Mouse (Mus musculus) heart, adult 11 months (tissue): ENCODE results near the gene E130309D02Rik.

Experiments
- DNase-seq: peaks from one replicate; pipeline ENCODE4 v3.0.0; 2022

Gene E130309D02Rik

DNA sequence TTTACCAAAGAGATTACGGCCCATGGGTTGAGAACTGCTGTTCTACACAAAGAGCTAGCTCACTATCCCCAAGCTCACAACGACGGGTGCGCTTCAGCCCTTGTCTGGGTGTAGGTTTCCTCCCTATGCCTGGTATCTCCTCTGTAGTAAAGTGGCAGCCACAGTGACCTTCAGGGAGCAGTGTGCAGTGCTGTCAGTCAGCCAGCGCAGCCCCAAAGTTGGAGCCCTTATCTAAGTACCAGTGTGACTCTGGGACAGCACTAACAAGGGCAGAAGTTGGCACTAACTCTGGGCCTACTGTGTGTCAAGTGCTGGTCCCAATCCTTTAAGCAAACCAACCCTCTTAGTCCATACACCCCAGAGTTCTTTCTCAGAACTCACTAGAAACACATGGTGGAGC lies 6.3 kb downstream of the E130309D02Rik start:
- peak; percentile 96 for DNase-seq

DNA sequence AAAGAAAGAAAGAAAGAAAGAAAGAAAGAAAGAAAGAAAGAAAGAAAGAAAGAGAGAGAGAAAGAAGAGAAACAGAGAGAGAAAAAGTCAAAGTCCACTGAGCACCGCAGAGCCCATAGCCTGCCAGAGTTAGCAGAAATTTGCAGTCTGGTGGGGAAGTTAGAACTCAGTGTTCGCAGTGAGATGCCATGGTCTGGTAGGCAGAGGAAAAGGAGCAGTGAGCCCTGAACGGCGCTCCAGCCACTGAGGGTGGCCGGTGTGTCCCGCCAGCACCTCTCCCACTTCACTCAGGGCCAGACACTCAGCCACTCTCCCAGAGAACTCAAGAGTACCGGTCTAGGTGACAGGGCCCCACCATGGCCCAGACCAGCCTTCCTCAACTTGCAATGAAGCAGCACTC lies 10.9 kb downstream of the E130309D02Rik start:
- no peak for DNase-seq

DNA sequence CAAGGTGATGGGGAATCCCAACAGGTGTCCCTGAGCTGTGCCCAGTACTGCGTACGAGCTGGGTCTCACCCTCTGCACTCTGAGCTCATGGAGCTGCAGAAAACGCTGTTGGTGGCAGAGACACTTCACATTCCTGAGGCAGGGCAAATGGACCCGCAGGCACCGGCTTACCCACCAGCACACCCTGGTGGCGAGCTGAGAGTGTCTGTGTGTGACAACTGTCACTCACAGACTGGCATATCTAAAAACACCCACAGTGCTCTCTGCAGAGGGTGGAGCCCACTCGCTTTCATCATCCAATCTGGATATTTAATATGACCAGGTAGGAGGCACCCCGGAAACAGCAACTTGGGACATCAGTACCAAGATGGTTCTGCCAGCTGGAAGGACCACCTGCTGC lies 13.9 kb downstream of the E130309D02Rik start:
- DNase-seq, result no peak

DNA sequence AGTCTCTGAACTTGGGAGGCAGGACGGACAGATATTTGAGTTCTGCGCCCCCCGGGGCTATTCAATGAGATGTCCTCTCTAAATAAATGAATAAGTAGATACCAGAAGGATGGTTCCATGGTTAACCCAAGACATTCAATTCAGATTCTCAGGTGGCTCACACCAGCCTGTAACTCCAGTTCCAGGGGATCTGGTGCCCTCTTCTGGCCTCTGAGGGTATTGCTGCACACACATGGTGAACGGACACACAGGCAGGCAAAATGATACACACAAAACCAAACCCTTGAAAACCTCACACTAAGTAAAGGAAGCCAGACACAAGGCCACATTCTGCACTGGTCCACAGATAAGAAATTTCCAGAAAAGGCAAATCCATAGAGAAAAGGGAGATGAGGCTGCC lies 15.5 kb downstream of the E130309D02Rik start:
- no peak for DNase-seq

DNA sequence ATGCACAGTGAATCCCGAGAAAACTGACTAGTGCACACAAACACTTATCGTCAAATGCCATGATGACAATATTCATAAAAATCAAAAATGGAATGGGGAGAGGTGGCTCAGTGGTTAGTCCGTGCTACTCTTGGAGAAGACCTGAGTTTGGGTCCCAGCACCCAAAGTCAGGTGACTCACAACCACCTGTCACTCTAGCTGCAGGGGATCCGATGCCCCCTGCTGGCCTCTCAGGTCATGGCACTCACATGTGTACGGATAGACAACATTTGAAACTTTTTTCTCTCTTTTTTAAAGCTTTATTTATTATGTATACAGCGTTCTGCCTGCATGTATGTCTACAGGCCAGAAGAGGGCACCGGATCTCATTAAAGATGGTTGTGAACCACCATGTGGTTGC lies 16.8 kb downstream of the E130309D02Rik start:
- no peak for DNase-seq

DNA sequence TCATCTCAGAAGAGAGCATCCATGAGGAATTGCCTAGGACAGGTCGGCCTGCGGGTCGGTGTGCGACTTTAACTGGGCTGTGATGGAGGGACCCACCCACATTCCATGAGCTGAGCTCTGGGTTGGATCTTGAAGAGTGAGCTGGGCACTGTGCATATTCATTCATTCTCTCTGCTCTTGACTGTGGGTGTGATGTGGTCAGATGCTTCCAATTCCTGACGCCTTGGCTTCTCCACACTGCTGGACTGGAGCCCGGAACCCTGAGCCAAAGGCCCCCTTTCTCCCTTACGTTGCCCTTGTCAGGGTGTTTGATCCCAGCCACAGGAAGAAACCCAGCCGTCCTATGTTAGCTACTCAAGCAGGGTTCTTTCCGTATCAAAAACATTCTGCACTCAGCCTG lies 17.2 kb downstream of the E130309D02Rik start:
- no peak for DNase-seq

DNA sequence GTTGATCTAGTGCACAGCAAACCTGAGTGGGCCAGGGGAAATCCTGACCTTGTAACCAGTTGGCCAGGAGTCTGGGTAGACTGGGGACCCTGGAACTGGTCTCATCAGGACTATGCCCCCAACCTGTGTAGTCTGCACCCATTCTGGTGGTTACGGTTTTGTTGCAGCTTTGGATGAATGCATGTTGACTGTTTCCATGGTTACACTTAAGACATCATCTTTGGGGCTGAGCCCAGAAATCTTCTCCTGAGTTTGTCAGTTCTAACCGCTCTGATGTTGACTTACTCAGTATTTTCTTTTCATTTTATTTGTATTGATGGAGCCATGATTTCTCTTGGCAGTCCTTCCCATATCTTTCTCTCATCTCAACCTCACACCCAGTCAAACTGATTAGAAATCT lies 19.8 kb downstream of the E130309D02Rik start:
- no peak for DNase-seq

DNA sequence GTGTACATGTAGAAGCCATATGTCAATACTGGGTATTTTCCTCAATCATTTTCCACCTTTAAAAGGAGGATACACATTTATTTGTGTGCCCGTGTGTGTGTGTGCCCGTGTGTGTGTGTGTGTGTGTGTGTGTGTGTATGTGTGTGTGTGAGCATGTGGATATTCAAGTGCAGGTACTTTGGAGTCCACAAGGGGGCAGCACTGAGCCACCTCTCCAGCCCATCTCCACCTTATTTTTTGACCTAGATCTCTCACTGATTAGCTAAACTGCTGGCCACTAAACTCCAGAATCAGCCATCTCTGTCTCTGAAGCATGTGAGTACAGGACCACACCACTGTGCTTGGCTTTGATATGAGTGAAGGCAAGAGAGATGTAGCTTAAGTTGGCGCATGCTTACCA lies 20.3 kb downstream of the E130309D02Rik start:
- no peak for DNase-seq

DNA sequence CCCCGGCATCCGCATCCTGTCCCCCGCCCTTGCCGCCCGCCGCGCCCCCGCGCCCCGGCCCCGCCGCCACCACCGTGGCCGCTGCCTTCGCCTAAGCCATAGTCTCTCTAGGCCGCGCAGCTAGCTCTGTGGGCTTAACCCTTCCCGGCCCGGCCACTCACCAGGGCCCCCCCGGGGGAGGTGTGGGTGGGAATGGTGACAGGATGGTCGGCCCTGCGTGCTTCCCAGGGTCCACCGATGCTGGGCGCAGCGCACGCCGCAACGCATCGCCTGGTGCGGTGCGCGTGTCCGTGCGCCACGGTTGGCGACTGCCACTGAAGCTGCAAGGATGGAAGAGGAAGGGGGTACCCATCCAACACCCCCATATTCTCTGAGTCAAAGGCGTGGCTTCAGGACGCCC lies 21.8 kb downstream of the E130309D02Rik start, which contains the start of gene Zfp853:
Gene Zfp853 (minus strand): TSS at position 220 of the 400 bp plus-strand sequence.
- no peak for DNase-seq

DNA sequence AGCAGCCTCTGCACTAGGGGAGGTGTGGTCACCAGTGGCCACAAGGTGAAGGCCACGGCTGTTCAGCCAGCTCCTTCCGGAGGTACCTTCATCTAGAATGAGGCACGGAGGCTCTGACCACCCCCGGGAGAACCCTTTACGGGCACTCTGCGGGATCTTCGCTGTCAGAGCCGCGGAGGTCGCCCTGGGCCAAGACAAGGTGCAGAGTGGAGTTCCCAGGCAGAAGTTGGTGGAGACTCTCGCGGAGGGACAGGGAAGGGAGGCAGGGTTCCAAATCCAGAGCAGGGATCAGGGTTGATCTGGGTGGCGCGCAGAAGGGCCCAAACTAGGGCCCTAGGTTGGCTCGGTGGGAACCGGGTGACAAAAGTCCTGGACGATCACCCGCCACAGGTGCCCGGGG lies 22.3 kb downstream of the E130309D02Rik start:
- DNase-seq, result no peak

DNA sequence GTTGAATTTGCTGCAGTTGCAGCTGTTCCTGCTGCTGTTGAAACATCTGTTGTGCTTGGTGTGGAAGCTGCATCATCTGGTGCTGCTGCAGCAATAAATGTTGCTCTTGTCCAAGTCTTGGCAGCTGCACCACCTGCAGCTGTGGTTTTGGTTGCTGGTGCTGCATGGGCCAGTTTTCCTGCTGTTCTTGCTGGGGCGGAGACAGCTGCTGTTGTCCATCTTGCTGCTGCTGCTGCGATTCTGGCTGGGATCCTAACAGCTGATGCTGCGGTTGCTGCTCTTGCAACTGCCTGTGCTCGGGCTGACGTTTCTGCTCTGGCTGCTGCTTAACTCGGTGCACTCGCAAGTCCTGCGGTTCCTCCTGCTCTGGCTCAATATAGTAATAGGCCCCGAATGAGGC lies 25.9 kb downstream of the E130309D02Rik start:
- no peak for DNase-seq

DNA sequence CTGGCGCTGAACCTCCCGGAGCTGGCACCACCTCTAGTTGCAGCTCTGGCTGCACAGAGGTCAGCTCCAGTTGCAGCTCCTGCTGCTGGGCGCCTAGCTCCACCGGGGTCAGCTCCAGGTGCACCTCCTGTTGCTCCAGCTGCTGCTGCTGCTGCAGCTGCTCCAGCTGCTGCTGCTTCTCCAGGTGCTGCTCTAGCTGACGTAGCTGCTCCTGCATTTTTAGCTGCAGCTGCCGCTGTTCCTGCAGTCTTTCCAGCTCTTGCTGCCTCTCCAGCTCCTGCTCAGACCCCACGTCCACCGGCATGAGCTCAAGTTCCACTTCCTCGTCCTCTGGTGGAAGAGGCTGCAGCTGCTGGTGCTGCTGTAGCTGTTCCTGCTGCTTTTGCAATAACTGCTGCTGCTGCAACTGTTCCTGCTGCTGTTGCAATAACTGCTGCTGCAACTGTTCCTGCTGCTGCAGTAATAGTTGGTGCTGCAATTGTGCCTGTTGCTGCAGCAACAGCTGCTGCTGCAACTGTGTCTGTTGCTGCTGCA lies 26.7 kb downstream of the E130309D02Rik start:
- DNase-seq, result no peak

DNA sequence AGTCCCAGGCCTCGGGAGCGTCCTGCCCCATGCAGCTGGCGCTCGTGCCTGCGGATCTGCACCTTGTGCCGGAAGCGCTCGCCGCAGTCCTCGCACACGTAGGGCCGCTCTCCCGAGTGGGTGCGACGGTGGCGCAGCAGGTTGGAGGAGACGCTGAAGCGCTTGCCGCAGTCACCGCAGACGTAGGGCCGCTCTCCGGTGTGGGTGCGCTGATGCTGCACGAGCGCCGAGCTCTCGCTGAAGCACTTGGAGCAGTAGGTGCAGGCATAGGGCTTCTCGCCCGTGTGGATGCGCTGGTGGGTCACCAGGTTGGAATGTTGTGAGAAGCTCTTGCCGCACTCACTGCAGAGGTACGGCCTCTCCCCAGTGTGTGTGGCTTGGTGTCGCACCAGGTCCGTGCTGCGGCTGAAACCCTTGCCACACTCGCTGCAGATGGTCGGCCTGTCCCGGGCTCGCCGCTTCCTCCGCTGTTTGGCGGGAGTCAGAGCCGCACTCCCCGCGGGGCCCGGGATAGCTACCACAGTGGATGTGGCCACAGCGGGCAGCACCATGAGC lies 27.3 kb downstream of the E130309D02Rik start:
- no peak for DNase-seq

DNA sequence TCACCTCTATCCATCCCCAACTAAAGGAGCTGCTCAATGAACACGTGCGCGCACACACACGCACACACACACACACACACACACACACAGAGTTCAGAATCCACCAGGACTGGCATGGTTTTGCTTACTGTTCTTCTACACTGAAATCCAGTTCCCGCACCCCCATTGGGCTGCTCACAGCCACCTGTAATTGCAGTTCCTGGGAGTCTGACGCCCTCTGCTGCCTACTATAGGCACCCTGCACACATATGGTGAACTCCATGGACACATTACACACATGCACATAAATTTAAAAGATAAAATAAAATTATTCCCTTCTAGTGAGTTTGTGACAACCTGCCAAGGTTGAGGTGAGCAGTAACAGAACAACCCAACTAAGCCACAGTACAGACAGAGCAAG lies 30.4 kb downstream of the E130309D02Rik start:
- no peak for DNase-seq

DNA sequence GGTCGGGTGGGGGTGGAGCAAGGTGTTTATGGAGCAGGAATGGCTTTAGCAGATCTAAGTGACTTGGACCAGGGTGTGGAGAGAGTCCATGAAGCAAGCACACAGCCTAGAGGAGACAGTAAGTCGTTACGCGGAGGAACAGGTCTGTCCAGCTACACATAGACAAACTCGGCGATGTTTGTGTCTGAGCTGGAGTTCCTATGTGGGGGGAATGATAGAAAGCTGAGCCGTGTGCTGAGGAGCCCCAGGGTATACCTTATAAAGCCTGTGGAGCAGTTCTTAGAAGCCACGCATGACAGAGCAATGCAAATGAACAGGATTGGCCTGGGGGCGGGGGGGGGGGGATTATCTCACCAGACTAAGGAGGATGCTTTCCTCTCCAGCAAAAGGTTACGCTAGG lies 35.9 kb downstream of the E130309D02Rik start:
- no peak for DNase-seq

DNA sequence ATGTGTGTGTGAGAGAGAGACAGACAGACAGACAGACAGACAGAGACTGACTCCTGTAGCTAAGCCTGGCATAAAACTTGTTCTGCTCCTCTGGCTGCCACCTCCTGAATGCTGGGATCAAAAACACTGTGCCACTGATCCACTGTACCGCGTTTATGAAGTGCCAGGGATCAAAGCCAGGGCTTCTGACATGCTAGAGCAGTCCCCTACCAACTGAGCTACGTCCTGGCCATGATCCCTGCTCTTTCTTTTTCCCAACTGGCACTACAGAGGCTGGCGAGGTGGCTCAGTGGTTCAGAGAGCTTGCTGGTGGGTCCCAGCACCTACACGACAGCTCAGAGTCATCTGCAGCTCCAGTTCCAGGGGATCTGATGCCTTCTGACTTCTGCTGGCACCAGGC lies 39.4 kb downstream of the E130309D02Rik start:
- DNase-seq, result no peak

DNA sequence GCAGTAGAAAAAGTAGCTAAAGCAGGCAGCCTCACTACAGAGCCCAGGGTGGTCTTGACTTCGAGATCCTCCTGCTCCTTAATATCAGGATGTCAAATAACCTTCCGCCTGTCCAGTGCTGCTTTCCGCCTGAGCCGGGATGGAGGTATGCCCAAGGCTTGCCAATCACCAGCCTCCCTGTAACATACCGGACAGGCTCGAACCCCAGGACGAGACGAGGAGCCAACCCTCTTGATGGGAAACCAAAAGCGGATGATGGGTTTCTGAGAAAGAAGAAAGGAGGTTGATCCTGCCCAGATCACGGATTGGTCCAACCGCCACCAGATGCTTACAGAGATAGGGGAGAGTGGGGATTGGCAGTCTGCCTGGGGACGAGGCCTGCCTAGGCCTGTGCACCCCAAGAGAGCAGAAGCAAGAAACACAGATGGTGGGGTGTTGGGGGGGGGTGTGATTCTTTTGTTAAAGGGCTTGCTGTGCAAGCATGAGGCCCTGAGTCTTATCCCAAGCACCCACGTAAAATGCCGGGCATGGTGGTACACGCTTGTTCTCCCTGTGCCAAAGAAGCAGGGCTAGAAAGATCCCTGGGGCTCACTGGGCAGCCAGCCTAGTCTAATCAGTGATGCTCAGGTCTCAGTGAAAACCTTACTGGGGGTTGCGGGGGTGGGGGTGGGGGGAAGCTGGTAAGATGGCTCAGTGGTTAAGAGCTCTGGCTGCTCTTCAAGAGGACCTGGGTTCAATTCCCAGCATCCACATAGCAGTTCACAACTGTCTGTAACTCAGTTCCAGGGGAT lies 42.4 kb downstream of the E130309D02Rik start:
- no peak for DNase-seq

DNA sequence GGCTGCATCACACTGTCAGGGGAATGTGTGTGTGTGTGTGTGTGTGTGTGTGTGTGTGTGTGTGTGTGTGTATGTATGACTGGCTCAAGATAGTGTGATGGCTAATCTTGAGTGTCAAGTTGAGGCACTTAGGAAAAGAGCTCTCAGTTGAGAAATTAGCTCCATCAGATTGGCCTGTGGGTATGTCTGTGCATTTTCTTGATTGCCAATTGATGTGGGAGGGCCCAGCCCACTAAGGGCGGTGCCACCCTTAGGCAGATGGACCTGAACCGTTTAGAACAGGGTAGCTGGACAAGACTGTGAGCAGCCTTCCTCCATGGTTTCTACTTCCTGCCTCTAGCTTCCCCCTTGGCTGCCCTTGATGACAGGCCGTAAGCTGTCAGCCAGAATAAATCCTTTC lies 43.1 kb downstream of the E130309D02Rik start:
- DNase-seq, result no peak

DNA sequence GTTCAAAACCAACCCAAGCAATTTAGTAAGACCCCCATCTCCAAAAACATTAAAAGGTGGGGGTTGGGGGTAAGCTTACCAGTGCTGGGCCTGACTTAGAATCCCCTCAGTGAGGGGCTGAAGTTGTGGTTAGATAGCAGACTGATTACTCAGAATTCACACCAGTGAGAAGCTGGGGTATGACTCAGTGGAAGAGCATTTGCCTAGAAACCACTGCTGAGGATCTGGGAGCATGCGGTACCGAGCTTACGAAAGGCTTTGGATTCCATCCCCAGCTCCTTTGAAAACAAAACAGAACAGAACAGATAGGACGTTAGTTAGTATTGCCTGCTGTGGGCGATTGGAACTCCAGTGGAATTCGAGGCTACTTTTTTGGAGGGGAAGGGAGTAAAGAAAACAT lies 43.5 kb downstream of the E130309D02Rik start:
- DNase-seq, result no peak

DNA sequence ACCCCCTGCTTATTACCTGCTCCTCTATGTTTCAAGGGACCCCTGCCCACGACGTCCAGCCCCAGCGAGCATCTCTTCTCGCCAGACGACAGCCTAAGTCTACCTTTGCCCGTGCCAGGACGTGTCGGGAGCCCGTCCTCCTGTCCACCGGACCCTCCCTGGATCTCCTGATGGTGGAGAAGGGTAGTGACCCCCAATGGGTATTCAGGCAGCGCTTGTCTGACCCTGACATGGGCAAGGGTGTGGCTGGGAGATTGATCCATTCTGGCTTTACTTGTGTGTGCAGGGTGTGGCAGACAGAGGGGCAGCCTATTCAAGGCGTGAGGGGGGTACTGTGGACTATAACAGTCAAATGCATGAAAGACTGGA lies 45.0 kb downstream of the E130309D02Rik start:
- no peak for DNase-seq

DNA sequence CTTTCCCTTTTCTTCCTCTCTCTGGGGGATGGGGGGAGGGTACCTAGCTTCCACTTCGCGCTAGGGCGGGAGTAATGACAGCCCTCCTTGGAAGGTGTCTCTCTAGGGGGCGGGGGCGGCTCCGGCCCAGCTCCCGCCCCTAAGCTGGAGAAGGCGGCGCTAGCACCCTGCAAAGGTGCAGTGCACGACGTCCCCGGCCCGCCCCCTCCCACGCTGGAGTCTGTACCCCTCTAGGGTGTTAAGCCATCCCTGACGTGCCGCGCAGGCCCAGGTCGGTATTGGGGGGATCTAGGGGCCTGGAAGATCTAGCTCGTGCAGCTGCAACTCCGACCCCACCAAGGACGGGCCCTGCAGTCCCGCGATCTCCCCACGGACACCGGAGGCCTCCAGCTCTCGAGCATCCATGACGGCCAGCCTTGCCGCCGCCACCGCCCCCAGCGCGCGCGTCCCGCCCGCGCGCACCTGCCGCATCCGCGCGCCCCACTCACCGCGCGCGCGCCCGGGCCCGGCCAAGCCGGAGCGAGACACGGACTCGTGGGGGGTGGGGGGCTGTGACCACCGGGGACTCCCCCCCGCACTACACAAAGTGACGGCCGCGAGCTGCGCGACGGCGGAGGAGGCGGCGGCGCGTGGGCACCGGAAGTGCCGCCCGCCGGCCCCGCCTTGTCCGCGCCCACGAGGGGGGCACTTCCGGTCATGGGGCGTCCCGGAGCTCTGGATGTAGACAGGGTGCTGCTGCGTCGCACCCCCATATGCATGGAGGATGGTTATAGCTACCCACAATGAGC lies 45.6 kb downstream of the E130309D02Rik start, which contains the start of gene Zfp316:
Gene Zfp316 (minus strand): TSS at position 660 of the 788 bp plus-strand sequence.
- DNase-seq, result peak; percentile 98

DNA sequence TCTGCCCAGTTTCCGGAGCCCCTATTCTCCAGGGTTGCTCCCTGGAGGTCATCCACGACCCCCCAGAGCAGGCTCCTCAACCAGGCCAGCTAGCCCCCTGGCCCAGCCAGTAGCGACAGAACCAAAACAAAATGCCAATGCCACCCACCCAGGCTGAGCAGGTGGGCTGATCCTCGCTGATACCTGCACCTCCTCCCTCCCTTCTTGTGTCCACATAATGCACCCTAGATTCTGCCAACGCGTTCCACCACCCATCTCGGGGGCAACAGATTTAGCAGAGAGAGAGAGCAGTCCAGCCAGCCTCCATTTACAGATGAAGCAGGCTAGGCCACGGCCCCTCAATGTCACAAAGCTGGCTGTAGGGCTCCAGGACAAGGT lies 46.2 kb downstream of the E130309D02Rik start:
- peak; percentile 92 for DNase-seq

DNA sequence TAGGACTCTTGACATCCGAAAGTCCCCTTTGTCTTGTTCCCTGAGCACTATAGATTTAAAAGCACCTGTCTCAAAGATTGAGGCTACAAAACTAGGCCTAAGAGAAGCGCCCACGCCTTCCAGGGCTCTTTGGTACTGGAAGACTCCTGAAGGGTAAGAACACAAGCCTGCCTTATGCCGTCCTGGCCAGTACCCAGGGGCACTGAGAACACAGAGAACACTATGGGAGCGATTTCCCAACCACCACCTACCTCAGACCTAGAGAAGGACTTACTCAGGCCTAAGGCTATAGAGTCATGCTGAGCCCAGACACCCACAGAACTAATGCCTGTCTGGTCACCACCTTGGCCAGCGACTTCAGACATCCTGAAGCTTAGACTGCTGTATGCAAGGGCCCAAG lies 48.4 kb downstream of the E130309D02Rik start:
- DNase-seq, result no peak

DNA sequence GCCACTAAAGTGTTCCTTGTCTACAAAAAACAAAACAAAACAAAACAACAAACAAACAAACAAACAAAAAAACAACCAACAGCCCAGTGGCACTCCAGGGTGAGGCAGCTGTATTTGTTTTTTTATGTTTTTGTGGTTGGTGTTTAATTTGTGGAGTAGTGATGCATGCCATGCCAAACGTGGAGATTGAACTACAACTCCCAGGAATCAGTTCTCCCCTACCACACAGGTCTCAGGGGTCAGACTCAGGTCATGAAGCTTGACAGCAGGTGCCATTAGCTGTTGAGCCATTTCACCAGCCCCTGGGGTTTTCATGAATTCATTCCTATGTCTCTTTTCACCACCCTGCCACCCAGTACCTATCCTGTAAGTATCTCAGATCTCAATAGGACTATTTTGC lies 49.8 kb downstream of the E130309D02Rik start:
- DNase-seq, result no peak
